Mouse (Mus musculus) limb, embryonic 14.5 days (tissue): ENCODE results near the gene Ercc5. TPM values are rescaled to one million over a fixed set of nuclear protein-coding genes. Genes with fewer than 3 reads are reported as not detected.

ENCODE experiments used
- ATAC-seq: fragments of 200-750 bp; cut with Nextera tagmentation; 2 replicates; pipeline ENCODE4 v1.8.0; 2017; ENCODE audit warnings: low read depth, moderate number of reproducible peaks, moderate TSS enrichment; ENCODE audit not compliant: low FRiP score
- DNase-seq: peaks from one replicate; pipeline ENCODE4 v3.0.0-alpha.2; 2015; ENCODE audit warnings: low spot score
- H3K27ac ChIP-seq: fragments of 300-500 bp; sonication (generic); replicated peaks from 2 replicates; pipeline ENCODE4 v1.5.1; 2014; ENCODE audit warnings: low read depth, mild to moderate bottlenecking, low read length, moderate library complexity, mixed read lengths
- H3K27me3 ChIP-seq: fragments of 300-500 bp; sonication (generic); 2 replicates; pipeline ENCODE4 v1.6.1; 2014; ENCODE audit warnings: low read length, mixed read lengths; ENCODE audit not compliant: control insufficient read depth, insufficient read depth
- H3K36me3 ChIP-seq: fragments of 300-500 bp; sonication (generic); 2 replicates; pipeline ENCODE4 v1.6.1; 2014; ENCODE audit warnings: mild to moderate bottlenecking, low read length, moderate library complexity, mixed read lengths; ENCODE audit not compliant: control insufficient read depth, insufficient read depth
- H3K4me1 ChIP-seq: fragments of 300-500 bp; sonication (generic); 2 replicates; pipeline ENCODE4 v1.6.1; 2014; ENCODE audit warnings: antibody characterized with exemption, low read length, mixed read lengths; ENCODE audit not compliant: control insufficient read depth, insufficient read depth
- H3K4me2 ChIP-seq: fragments of 300-500 bp; sonication (generic); replicated peaks from 2 replicates; pipeline ENCODE4 v1.6.1; 2014; ENCODE audit warnings: low read depth, mild to moderate bottlenecking, low read length, moderate library complexity; ENCODE audit not compliant: severe bottlenecking
- H3K4me3 ChIP-seq: fragments of 300-500 bp; sonication (generic); replicated peaks from 2 replicates; pipeline ENCODE4 v1.5.1; 2014; ENCODE audit warnings: low read length
- H3K9ac ChIP-seq: fragments of 300-500 bp; sonication (generic); 2 replicates; pipeline ENCODE4 v1.6.1; 2014; ENCODE audit warnings: mild to moderate bottlenecking, low read depth, low read length, moderate library complexity; ENCODE audit not compliant: severe bottlenecking
- H3K9me3 ChIP-seq: fragments of 300-500 bp; sonication (generic); 2 replicates; pipeline ENCODE4 v1.6.1; 2016; ENCODE audit warnings: low read length; ENCODE audit not compliant: control insufficient read depth
- POLR2A ChIP-seq: fragments of 200-500 bp; IDR thresholded peaks from 2 replicates; pipeline ENCODE4 v1.8.0; 2012; ENCODE audit warnings: inconsistent platforms, mild to moderate bottlenecking, moderate library complexity, borderline replicate concordance; ENCODE audit not compliant: insufficient read depth, insufficient read length; ENCODE audit errors: extremely low read depth
- WGBS: fragments of 180-500 bp; shearing (Covaris S2); extraction: QIAGEN DNeasy Blood & Tissue Kit; methylation state at CpG from one replicate; pipeline ENCODE4 v1.1.7; 2014; 5-methylcytosine and 5-hydroxymethylcytosine counted together
- polyA plus RNA-seq, 2 experiments: library from polyadenylated mRNA; depleted of rRNA in 1 of 2; stranded (reverse) in 1 of 2; unstranded in 1 of 2; fragments of >200 nt; fragmentation: Nextera tagmentation in 1 of 2; extraction: Ambion mirVana in 1 of 2; gene quantifications; 2 replicates each; pipeline versions ENCODE4 v1.2.1 to v1.2.3; 2012 to 2014

The Ercc5 gene
- polyA plus RNA-seq, 2 experiments, result 23.4 to 25.2 TPM

DNA sequence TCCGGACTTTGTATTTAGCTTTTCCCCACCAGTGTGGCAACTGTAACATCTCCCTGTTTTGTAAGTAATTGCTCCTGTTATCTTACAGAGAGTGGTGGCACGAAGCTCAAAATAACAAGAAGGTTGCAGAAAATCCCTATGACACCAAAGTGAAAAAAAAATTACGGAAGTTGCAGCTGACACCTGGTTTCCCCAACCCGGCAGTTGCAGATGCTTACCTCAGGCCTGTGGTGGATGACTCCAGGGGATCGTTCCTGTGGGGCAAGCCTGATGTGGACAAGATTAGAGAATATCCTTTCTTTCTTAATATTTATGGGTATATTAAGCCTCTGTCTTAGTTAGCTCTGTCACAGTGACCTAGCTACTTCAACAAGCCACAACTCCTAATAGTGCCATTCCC is 30.5 kb downstream of the Ercc5 start:
- H3K4me3 ChIP-seq, result no peak overlapping the region
- ATAC-seq (no peak), DNase-seq (no peak)
- H3K9ac ChIP-seq, result no peak overlapping the region
- H3K9me3 ChIP-seq, result no peaks in the 10 kb centered on the region
- WGBS, result 91% methylated on average over 5 of the region's 5 CpGs
- no peak overlapping the region for H3K4me2 ChIP-seq
- TF ChIP-seq POLR2A, result no peak
- H3K36me3 ChIP-seq, result peaks cover 72% of the 10 kb centered on the region
- H3K27ac ChIP-seq, result no peak overlapping the region
- no peaks in the 10 kb centered on the region for H3K27me3 ChIP-seq
- H3K4me1 ChIP-seq, result no peaks in the 10 kb centered on the region

DNA sequence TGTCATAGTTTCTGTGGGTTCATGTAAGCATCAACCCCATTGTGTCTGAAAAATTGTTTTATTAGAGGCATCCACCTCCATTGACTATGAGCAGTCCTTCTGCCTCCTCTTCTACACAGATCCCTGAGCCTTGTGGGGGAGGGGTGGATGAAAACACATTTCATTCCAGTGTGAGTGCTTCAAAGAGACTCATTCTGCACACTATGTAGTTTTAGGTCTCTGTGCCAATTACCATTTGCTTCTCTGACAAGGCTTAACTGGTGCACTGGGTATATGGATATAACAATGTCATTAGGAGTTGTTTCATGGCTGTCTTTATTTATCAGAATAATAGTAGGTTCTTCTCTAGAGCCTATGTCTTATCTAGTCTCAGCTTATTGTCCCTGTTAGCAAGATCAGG is 38.9 kb downstream of the Ercc5 start:
- no peaks in the 10 kb centered on the region for H3K27me3 ChIP-seq
- H3K27ac ChIP-seq, result no peak overlapping the region
- ATAC-seq, result no peak
- peaks cover 9% of the 10 kb centered on the region for H3K36me3 ChIP-seq
- H3K4me3 ChIP-seq, result no peak overlapping the region
- H3K9ac ChIP-seq, result no peak overlapping the region
- H3K9me3 ChIP-seq, result no peaks in the 10 kb centered on the region
- no peak for TF ChIP-seq POLR2A
- no peaks in the 10 kb centered on the region for H3K4me1 ChIP-seq
- DNase-seq, result no peak
- no peak overlapping the region for H3K4me2 ChIP-seq

DNA sequence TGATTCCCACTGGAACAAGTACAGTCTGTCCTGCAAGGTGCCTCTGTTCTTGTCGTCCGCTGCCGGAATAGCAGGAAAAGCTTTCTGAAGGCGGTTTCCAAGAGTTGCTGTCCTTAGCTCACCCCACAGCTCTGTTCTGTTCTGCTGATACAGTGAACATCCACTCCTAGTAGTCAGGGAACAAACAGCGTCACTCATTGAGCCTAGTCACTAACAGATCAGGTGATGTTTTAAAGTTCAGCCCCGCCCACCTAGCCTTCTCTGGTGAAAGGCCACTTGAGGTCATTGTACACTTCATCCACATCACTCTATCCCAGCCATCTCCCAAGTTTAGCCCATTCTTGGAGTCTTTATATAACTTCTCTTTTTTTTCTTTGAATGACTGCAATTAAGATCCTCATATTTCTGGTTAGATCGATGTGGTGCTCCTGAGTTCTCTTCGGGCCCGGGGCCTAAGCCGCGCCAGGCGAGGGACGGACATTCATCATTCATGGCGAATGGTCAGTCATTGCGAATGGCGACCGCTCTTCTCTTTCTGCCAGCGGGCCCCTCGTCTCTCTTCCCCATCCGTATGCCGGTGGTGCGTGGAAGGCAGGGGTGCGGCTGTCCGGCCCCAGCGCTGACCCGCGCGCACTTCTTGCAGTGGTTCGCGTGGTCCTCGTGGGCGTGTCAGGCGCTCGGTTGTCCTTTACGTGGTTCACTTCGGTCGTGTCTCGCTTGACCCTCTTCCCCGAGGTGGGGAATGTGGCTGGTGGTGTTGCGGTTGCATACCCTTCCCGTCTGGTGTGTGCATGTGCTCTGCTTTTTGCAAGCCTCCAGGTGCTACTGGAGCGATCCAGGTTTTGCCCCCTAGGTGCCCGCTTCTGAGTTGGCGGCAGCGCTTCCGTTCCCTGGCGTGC is 51.0 kb downstream of the Ercc5 start:
- ATAC-seq (no peak), DNase-seq (no peak)
- TF ChIP-seq POLR2A, result no peak
- Histone ChIP-seq H3K36me3 (no peaks in the 10 kb centered on the region), H3K27ac (no peak overlapping the region), H3K4me1 (0 out of 2 replicates have a peak, but pooled peaks cover 4% of the 10 kb centered on the region), H3K27me3 (no peaks in the 10 kb centered on the region), H3K4me2 (peak overlapping the region; percentile 86), H3K9ac (peak overlapping the region; percentile 49), H3K4me3 (peak overlapping the region; percentile 43), H3K9me3 (no peaks in the 10 kb centered on the region)
- 16% methylated on average over 47 of the region's 47 CpGs for WGBS

GRCm38 (mm10) chr1:44202876-44203275 is 55.3 kb downstream of the Ercc5 start:
- Histone ChIP-seq H3K36me3 (no peaks in the 10 kb centered on the region), H3K9ac (no peak overlapping the region), H3K9me3 (no peaks in the 10 kb centered on the region), H3K4me2 (no peak overlapping the region), H3K4me1 (0 out of 2 replicates have a peak, but pooled peaks cover 4% of the 10 kb centered on the region), H3K27ac (no peak overlapping the region), H3K27me3 (no peaks in the 10 kb centered on the region), H3K4me3 (no peak overlapping the region)
- DNase-seq (no peak), ATAC-seq (no peak)
- whole genome bisulfite sequencing, result 91% methylated on average over 15 of the region's 15 CpGs
- no peak for TF ChIP-seq POLR2A

GRCm38 (mm10) chr1:44214443-44214842 is 66.9 kb downstream of the Ercc5 start:
- H3K27ac ChIP-seq, result no peak overlapping the region
- H3K4me3 ChIP-seq, result no peak overlapping the region
- H3K36me3 ChIP-seq, result no peaks in the 10 kb centered on the region
- no peaks in the 10 kb centered on the region for H3K27me3 ChIP-seq
- no peak for TF ChIP-seq POLR2A
- ATAC-seq (no peak), DNase-seq (no peak)
- no peak overlapping the region for H3K4me2 ChIP-seq
- WGBS, result 52% methylated on average over 2 of the region's 2 CpGs
- no peaks in the 10 kb centered on the region for H3K4me1 ChIP-seq
- no peak overlapping the region for H3K9ac ChIP-seq
- H3K9me3 ChIP-seq, result no peaks in the 10 kb centered on the region
